Mouse (Mus musculus): ENCODE measurements around the gene Tmc5. TPM values are rescaled to one million over a fixed set of nuclear protein-coding genes. Genes with fewer than 3 reads are reported as not detected.

The Tmc5 gene
- polyA plus RNA-seq, 1 experiment from 2014 or later: 1.0 TPM

DNA sequence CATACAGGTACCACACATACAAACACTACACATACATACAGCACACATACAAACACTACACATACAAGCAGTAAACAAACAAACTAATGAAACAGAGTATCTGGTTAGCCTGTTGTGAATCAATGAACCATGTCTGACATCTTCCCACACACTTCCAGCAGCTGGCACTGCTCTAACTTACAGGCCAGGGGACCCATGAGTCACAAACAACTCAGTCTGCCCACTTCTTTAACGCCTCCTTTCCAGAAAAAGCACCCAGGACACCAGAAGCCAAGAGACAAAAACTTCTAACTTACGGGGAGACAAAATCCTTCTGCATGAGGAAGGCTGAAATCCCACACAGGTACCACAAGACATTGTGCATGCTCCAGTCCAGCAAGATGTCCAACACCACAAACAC is 94.2 kb downstream of the Tmc5 start:
- Histone ChIP-seq H3K9me3 (ENCODE audit: control insufficient read depth, low read length) (no peaks in the 10 kb centered on the region), H3K4me2 (ENCODE audit: low read depth, low read length) (no peak overlapping the region), H3K4me1 (ENCODE audit: control insufficient read depth, insufficient read depth, low read length) (no peaks in the 10 kb centered on the region), H3K27me3 (replicated peaks; ENCODE audit: control insufficient read depth, insufficient read depth, low read length) (no peaks in the 10 kb centered on the region), H3K4me3 (ENCODE audit: low read depth, low read length) (no peak overlapping the region), H3K27ac (replicated peaks; ENCODE audit: low read depth, low read length) (no peak overlapping the region), H3K36me3 (ENCODE audit: control insufficient read depth, insufficient read depth, low read length) (peaks cover 82% of the 10 kb centered on the region), H3K9ac (ENCODE audit: low read depth, low read length) (no peak overlapping the region)
- ATAC-seq (ENCODE audit: low read depth): no peak
- DNase-seq (ENCODE audit: low spot score): no peak
- 91% methylated on average over 2 of the region's 2 CpGs for WGBS

DNA sequence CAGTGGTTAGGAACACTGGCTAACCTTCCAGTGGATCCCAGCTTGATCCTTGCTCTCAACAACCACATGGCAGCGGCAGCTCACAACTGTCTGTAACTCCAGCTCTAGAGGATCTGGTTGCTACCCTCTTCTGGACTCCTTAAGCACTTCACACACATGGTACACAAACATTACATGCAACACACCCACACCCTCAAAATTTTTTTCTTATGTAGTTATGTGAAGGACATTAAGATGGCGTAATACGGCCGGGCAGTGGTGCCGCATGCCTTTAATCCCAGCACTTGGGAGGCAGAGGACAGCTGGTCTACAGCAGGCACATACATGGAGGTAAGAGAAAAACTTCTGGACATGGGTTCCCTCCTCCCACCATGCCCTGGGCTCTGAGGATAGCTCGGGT is 99.0 kb downstream of the Tmc5 start:
- no peak overlapping the region for H3K4me3 ChIP-seq (ENCODE audit: low read depth, low read length)
- H3K9me3 ChIP-seq (ENCODE audit: control insufficient read depth, low read length): no peaks in the 10 kb centered on the region
- no peak overlapping the region for H3K27ac ChIP-seq (replicated peaks; ENCODE audit: low read depth, low read length)
- 87% methylated on average over 6 of the region's 6 CpGs for WGBS
- DNase-seq (ENCODE audit: low spot score): no peak
- H3K4me1 ChIP-seq (ENCODE audit: control insufficient read depth, insufficient read depth, low read length): no peaks in the 10 kb centered on the region
- H3K36me3 ChIP-seq (ENCODE audit: control insufficient read depth, insufficient read depth, low read length): peaks cover 63% of the 10 kb centered on the region
- peak; percentile 65; the same call in 1 of the 2 replicates for ATAC-seq (ENCODE audit: low read depth)
- H3K4me2 ChIP-seq (ENCODE audit: low read depth, low read length): no peak overlapping the region
- no peaks in the 10 kb centered on the region for H3K27me3 ChIP-seq (replicated peaks; ENCODE audit: control insufficient read depth, insufficient read depth, low read length)
- H3K9ac ChIP-seq (ENCODE audit: low read depth, low read length): no peak overlapping the region

- 74% methylated on average over 4 of the region's 4 CpGs for WGBS
- H3K4me1 ChIP-seq (ENCODE audit: control insufficient read depth, insufficient read depth, low read length): no peaks in the 10 kb centered on the region
- DNase-seq (ENCODE audit: low spot score) (no peak), ATAC-seq (ENCODE audit: low read depth) (no peak)
- no peaks in the 10 kb centered on the region for H3K27me3 ChIP-seq (replicated peaks; ENCODE audit: control insufficient read depth, insufficient read depth, low read length)
- H3K4me2 ChIP-seq (ENCODE audit: low read depth, low read length): no peak overlapping the region
- H3K9me3 ChIP-seq (ENCODE audit: control insufficient read depth, low read length): no peaks in the 10 kb centered on the region
- peaks cover 55% of the 10 kb centered on the region for H3K36me3 ChIP-seq (ENCODE audit: control insufficient read depth, insufficient read depth, low read length)
- H3K27ac ChIP-seq (replicated peaks; ENCODE audit: low read depth, low read length): no peak overlapping the region
- H3K9ac ChIP-seq (ENCODE audit: low read depth, low read length): no peak overlapping the region
- H3K4me3 ChIP-seq (ENCODE audit: low read depth, low read length): no peak overlapping the region
Measured at GRCm38 (mm10) chr7:118697168-118697567, 100.1 kb downstream of the Tmc5 start.

GRCm38 (mm10) chr7:118698882-118699281 is 101.8 kb downstream of the Tmc5 start:
- Histone ChIP-seq H3K27ac (replicated peaks; ENCODE audit: low read depth, low read length) (no peak overlapping the region), H3K9me3 (ENCODE audit: control insufficient read depth, low read length) (no peaks in the 10 kb centered on the region), H3K4me2 (ENCODE audit: low read depth, low read length) (no peak overlapping the region), H3K36me3 (ENCODE audit: control insufficient read depth, insufficient read depth, low read length) (peaks cover 37% of the 10 kb centered on the region), H3K4me1 (ENCODE audit: control insufficient read depth, insufficient read depth, low read length) (no peaks in the 10 kb centered on the region), H3K4me3 (ENCODE audit: low read depth, low read length) (no peak overlapping the region), H3K27me3 (replicated peaks; ENCODE audit: control insufficient read depth, insufficient read depth, low read length) (no peaks in the 10 kb centered on the region), H3K9ac (ENCODE audit: low read depth, low read length) (no peak overlapping the region)
- WGBS: 89% methylated on average over 9 of the region's 9 CpGs
- ATAC-seq (ENCODE audit: low read depth): no peak
- no peak for DNase-seq (ENCODE audit: low spot score)

GRCm38 (mm10) chr7:118703144-118703561 is 106.1 kb downstream of the Tmc5 start:
- no peak overlapping the region for H3K9ac ChIP-seq (ENCODE audit: low read depth, low read length)
- H3K27ac ChIP-seq (replicated peaks; ENCODE audit: low read depth, low read length): no peak overlapping the region
- 88% methylated on average over 15 of the region's 15 CpGs for WGBS
- peaks cover 4% of the 10 kb centered on the region for H3K36me3 ChIP-seq (ENCODE audit: control insufficient read depth, insufficient read depth, low read length)
- no peak overlapping the region for H3K4me2 ChIP-seq (ENCODE audit: low read depth, low read length)
- no peak overlapping the region for H3K4me3 ChIP-seq (ENCODE audit: low read depth, low read length)
- no peaks in the 10 kb centered on the region for H3K27me3 ChIP-seq (replicated peaks; ENCODE audit: control insufficient read depth, insufficient read depth, low read length)
- H3K4me1 ChIP-seq (ENCODE audit: control insufficient read depth, insufficient read depth, low read length): peaks cover 8% of the 10 kb centered on the region
- no peak for ATAC-seq (ENCODE audit: low read depth)
- H3K9me3 ChIP-seq (ENCODE audit: control insufficient read depth, low read length): no peaks in the 10 kb centered on the region
- DNase-seq (ENCODE audit: low spot score): peak; percentile 21

DNA sequence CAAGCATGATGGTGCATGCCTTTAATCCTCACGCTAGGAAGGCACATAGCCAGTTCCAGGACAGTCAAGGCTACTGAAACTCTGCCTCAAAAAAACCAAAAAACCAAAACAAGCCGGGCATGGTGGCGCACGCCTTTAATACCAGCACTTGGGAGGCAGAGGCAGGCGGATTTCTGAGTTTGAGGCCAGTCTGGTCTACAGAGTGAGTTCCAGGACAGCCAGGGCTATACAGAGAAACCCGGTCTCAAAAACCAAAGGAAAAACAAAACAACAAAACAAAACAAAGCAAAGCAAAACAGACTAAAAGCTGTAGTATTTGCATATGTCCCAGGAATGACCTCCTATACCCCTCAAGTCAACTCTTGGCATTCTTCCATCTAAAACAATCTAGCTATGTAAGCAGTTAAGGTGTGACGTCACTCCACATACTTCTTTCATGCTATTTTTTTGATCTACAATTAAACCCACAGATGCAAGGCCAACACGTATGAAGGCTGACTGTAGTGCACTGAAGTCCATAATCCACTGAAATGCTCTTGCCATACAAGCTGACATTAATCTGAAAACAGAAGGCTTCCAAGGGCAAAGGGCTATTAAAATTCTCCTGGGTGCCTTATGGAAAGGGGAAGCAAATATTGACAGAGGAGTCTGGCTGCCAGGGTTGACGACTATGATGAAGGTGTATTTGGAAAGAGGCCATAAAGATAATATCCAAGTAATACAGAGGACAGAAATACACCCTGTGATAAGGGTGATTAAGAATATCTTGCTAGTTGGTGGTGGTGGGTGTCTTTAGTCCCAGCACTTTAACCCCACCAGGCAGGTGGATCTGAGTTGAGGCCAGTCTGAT is 107.1 kb downstream of the Tmc5 start:
- no peaks in the 10 kb centered on the region for H3K27me3 ChIP-seq (replicated peaks; ENCODE audit: control insufficient read depth, insufficient read depth, low read length)
- peak overlapping the region; percentile 89 for H3K4me3 ChIP-seq (ENCODE audit: low read depth, low read length)
- H3K36me3 ChIP-seq (ENCODE audit: control insufficient read depth, insufficient read depth, low read length): no peaks in the 10 kb centered on the region
- peaks cover 8% of the 10 kb centered on the region for H3K4me1 ChIP-seq (ENCODE audit: control insufficient read depth, insufficient read depth, low read length)
- H3K9ac ChIP-seq (ENCODE audit: low read depth, low read length): no peak overlapping the region; the same call in 1 of the 2 replicates
- no peak for ATAC-seq (ENCODE audit: low read depth)
- H3K9me3 ChIP-seq (ENCODE audit: control insufficient read depth, low read length): no peaks in the 10 kb centered on the region
- no peak for DNase-seq (ENCODE audit: low spot score)
- H3K4me2 ChIP-seq (ENCODE audit: low read depth, low read length): peak overlapping the region; percentile 81
- no peak overlapping the region for H3K27ac ChIP-seq (replicated peaks; ENCODE audit: low read depth, low read length)
- 75% methylated on average over 9 of the region's 9 CpGs for WGBS

DNA sequence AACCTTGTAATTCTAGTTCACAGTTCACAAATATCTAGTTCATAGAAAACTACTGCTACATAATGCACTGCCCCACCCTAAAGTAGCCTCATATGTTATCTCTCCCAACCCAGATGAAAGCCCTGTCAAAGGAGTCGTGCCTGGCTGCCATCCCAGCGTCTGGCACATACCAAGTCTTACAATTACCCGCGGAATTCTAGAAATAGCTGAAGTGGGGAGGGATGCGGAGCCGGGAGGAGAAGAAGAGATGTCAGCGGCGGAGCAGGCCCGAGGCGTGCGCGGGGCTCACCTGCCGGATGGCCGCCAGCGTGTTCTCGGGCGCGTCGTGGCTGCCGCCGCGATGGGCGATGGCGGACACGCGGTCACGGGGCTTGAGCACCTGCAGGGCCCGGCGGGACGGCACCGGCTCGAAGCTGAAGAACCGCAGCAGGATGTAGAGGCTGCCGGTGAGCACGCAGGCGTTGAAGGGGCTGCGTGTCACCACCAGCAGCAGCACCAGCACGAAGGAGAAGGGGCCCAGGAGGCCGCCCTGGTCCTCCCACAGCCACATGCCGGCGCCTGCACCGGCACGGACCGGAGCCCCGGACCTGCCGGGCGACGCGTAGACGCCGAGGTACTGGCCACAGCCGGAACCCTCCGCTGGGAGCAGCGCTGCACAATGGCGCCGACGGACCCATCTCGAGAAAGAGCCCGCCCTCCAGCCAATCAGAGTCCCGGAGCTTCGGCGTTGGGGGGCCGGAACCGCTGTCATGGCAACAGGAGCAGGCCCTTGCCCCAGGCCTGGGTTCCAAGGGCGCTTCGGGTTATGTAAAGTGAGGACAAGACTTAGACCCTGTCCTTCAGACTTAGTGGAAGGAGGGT is 108.2 kb downstream of the Tmc5 start, which contains the start of gene Gde1:
Gene Gde1, minus strand, starts transcription at position 678 of the 861 bp plus-strand sequence.
- H3K27me3 ChIP-seq (replicated peaks; ENCODE audit: control insufficient read depth, insufficient read depth, low read length): no peaks in the 10 kb centered on the region
- peak within 1 kb of the TSS; percentile 91 for H3K9ac ChIP-seq (ENCODE audit: low read depth, low read length)
- H3K4me3 ChIP-seq (ENCODE audit: low read depth, low read length): peak within 1 kb of the TSS; percentile 89
- peak within 1 kb of the TSS; percentile 77 for H3K27ac ChIP-seq (replicated peaks; ENCODE audit: low read depth, low read length)
- no peaks in the 10 kb centered on the region for H3K9me3 ChIP-seq (ENCODE audit: control insufficient read depth, low read length)
- H3K4me1 ChIP-seq (ENCODE audit: control insufficient read depth, insufficient read depth, low read length): peaks cover 8% of the 10 kb centered on the region
- no peaks in the 10 kb centered on the region for H3K36me3 ChIP-seq (ENCODE audit: control insufficient read depth, insufficient read depth, low read length)
- ATAC-seq (ENCODE audit: low read depth): peak; percentile 95
- WGBS: 0% methylated on average over 36 of the region's 66 CpGs
- DNase-seq (ENCODE audit: low spot score): peak; percentile 95
- peak within 1 kb of the TSS; percentile 81 for H3K4me2 ChIP-seq (ENCODE audit: low read depth, low read length)

DNA sequence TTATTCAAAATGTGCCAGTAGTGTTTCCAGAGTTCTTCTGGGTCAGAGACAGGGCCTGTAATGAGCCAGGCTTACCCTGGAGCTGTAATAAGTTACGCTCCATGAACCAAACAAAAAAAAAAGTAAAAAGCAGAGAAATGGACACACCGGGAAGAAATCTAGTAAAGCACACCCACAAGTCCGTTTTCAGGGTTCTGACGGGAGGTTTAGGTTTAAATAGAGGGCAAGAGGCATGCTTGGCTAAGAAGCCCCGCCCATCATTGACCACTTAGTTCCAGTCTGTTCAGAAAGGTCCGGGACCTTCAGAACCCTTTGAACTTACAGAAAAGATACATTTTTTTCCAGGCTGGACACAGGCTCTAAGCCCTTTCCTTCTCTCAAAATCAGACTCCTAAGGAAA is 109.0 kb downstream of the Tmc5 start:
- Histone ChIP-seq H3K4me1 (ENCODE audit: control insufficient read depth, insufficient read depth, low read length) (peaks cover 8% of the 10 kb centered on the region), H3K27ac (replicated peaks; ENCODE audit: low read depth, low read length) (peak overlapping the region; percentile 77; the same call in 1 of the 2 replicates), H3K4me3 (ENCODE audit: low read depth, low read length) (peak overlapping the region; percentile 89), H3K36me3 (ENCODE audit: control insufficient read depth, insufficient read depth, low read length) (no peaks in the 10 kb centered on the region), H3K27me3 (replicated peaks; ENCODE audit: control insufficient read depth, insufficient read depth, low read length) (no peaks in the 10 kb centered on the region), H3K4me2 (ENCODE audit: low read depth, low read length) (peak overlapping the region; percentile 81), H3K9ac (ENCODE audit: low read depth, low read length) (peak overlapping the region; percentile 91), H3K9me3 (ENCODE audit: control insufficient read depth, low read length) (no peaks in the 10 kb centered on the region)
- ATAC-seq (ENCODE audit: low read depth): no peak
- WGBS: 26% methylated on average over 6 of the region's 6 CpGs
- no peak for DNase-seq (ENCODE audit: low spot score)

All from embryonic facial prominence, embryonic 14.5 days (tissue).